Mouse (Mus musculus) megakaryocyte, embryonic 14.5 days (primary cell): Measurements from ENCODE around the gene Ly6g6c. TPM values are rescaled to one million over a fixed set of nuclear protein-coding genes. Genes with fewer than 3 reads are reported as not detected.
A peak's percentile ranks its signal among the peaks of the same experiment; 100 is the strongest.

Experiments used
- H3K27me3 ChIP-seq: replicated peaks from 2 replicates; pipeline ENCODE3; 2012; ENCODE audit warnings: inconsistent platforms
- H3K36me3 ChIP-seq: replicated peaks from 2 replicates; pipeline ENCODE3; 2012; ENCODE audit warnings: low read length, inconsistent platforms, mixed read lengths
- H3K4me1 ChIP-seq: 2 replicates; pipeline ENCODE4 v1.6.1; 2012; ENCODE audit warnings: inconsistent platforms
- H3K4me3 ChIP-seq: replicated peaks from 2 replicates; pipeline ENCODE3; 2012; ENCODE audit warnings: moderate library complexity, mild to moderate bottlenecking, inconsistent platforms
- H3K9me3 ChIP-seq: 2 replicates; pipeline ENCODE4 v1.6.1; 2012; ENCODE audit warnings: inconsistent platforms
- FLI1 ChIP-seq: IDR thresholded peaks from 2 replicates; pipeline ENCODE4 v1.6.1; 2012; ENCODE audit warnings: low read length, inconsistent platforms, mixed read lengths
- GATA1 ChIP-seq: IDR thresholded peaks from 3 replicates; pipeline ENCODE4 v1.6.1; 2012; ENCODE audit warnings: mixed read lengths, low read length, inconsistent platforms, borderline replicate concordance
- polyA plus RNA-seq: library from polyadenylated mRNA; stranded (reverse); fragments of >175 nt; gene quantifications from 2 replicates; pipeline ENCODE4 v1.2.3, GENCODE M21; 2012; ENCODE audit warnings: low replicate concordance; ENCODE audit not compliant: insufficient read depth

Gene Ly6g6c
- polyA plus RNA-seq, 1 experiment = 14.8 TPM

DNA sequence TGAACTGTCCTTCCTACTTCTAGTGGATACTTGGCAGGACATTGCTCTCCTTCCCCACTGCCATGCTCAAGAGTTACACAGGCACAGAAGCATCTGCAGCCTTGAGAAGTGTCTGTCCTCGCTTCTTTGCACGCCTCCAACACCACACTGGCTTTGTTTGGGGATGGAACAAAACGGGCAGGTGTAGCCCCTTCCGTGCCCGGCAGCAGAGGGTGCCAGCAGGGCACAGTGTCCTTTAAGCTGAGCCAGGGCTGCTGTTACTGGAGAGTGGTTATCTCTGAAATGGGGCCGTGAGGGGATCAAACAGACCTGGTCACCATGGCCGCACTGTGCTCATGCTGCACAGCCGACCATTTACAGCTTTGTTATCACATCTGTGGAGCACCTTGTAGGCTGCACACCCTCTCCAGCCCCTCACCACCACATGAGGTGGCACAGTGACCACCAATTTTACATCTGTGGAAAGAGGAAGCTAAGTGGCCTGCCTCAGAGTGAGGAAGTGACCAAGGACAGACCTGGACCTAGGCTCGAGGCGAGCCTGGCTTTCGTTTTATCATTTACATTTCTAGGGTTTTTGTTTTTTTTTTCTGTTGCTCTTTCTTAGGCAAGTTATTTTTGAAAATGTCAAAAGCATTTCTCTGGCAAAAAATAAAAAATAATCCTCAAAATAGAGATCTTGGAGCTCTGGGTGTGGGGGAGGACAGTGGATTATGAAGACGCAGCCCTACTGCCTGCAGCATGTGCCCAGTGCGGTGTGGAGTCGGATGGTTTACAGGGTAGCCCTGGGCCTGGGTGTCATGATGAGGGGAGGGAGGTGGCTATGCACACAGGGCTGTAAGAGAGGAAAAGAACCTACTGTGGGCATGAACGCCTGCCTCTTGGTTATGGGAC lies 29.5 kb downstream of the Ly6g6c start:
- TF ChIP-seq GATA1 (no peak), FLI1 (no peak)
- H3K27me3 ChIP-seq = no peaks in the 10 kb centered on the region
- peaks cover 63% of the 10 kb centered on the region for H3K4me1 ChIP-seq
- H3K9me3 ChIP-seq = no peaks in the 10 kb centered on the region
- peaks cover 94% of the 10 kb centered on the region for H3K36me3 ChIP-seq
- H3K4me3 ChIP-seq = peak overlapping the region; percentile 12

- H3K36me3 ChIP-seq = peaks cover 98% of the 10 kb centered on the region
- H3K4me1 ChIP-seq = peaks cover 64% of the 10 kb centered on the region
These were observed 31.4 kb downstream of the Ly6g6c start for GRCm38 (mm10) chr17:35096597-35096996.

GRCm38 (mm10) chr17:35097164-35097655 lies 32.0 kb downstream of the Ly6g6c start:
- peaks cover 65% of the 10 kb centered on the region for H3K4me1 ChIP-seq
- H3K9me3 ChIP-seq = no peaks in the 10 kb centered on the region
- peaks cover 99% of the 10 kb centered on the region for H3K36me3 ChIP-seq
- TF ChIP-seq FLI1 = no peak
- TF ChIP-seq GATA1 = no peak
- H3K4me3 ChIP-seq = no peak overlapping the region
- no peaks in the 10 kb centered on the region for H3K27me3 ChIP-seq

More at GRCm38 (mm10) chr17:35096597-35096996, 31.4 kb downstream of the Ly6g6c start:
- Histone ChIP-seq H3K27me3 (no peaks in the 10 kb centered on the region), H3K9me3 (no peaks in the 10 kb centered on the region), H3K4me3 (no peak overlapping the region)
- TF ChIP-seq GATA1 = no peak
- no peak for TF ChIP-seq FLI1

DNA sequence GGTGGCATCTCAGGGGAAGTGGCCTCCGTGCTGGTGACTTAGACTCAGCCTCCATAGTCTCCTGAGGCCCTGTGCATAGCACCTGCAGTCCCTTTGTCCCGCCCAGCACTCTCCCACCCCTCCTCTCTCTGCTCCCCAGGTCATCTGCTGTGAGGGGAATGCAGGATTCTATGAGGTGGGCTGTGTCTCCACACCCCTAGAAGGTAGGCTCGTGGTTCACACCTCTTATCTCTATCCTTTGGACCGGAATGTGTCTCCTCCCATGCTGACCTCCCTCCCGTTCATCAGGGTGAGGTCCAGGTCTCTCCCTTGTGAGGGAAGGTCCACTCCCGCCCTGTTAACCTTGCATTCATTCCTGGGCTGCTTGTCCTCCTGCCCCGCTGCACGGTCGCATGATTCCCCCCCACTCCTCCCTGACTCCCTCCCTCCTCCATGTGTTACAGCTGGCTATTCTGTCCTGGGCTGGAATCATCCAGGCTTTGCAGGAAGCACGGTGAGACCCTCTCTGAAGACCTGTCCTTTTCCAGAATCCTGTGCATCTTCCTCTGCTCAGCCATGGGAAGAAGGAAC lies 35.1 kb downstream of the Ly6g6c start:
- Histone ChIP-seq H3K27me3 (no peaks in the 10 kb centered on the region), H3K4me1 (peaks cover 79% of the 10 kb centered on the region), H3K9me3 (no peaks in the 10 kb centered on the region), H3K36me3 (peaks cover 98% of the 10 kb centered on the region), H3K4me3 (no peak overlapping the region)
- no peak for TF ChIP-seq FLI1
- TF ChIP-seq GATA1 = no peak

GRCm38 (mm10) chr17:35101161-35101560 lies 36.0 kb downstream of the Ly6g6c start:
- H3K27me3 ChIP-seq = no peaks in the 10 kb centered on the region
- H3K36me3 ChIP-seq = peaks cover 89% of the 10 kb centered on the region
- no peak overlapping the region for H3K4me3 ChIP-seq
- H3K4me1 ChIP-seq = peaks cover 88% of the 10 kb centered on the region
- no peaks in the 10 kb centered on the region for H3K9me3 ChIP-seq
- no peak for TF ChIP-seq GATA1
- TF ChIP-seq FLI1 = no peak

- TF ChIP-seq GATA1 (no peak), FLI1 (no peak)
- Histone ChIP-seq H3K4me1 (peaks cover 81% of the 10 kb centered on the region), H3K27me3 (no peaks in the 10 kb centered on the region), H3K9me3 (no peaks in the 10 kb centered on the region), H3K36me3 (peaks cover 78% of the 10 kb centered on the region), H3K4me3 (peak overlapping the region; percentile 38)
These were observed 37.1 kb downstream of the Ly6g6c start for GRCm38 (mm10) chr17:35102299-35102698.

DNA sequence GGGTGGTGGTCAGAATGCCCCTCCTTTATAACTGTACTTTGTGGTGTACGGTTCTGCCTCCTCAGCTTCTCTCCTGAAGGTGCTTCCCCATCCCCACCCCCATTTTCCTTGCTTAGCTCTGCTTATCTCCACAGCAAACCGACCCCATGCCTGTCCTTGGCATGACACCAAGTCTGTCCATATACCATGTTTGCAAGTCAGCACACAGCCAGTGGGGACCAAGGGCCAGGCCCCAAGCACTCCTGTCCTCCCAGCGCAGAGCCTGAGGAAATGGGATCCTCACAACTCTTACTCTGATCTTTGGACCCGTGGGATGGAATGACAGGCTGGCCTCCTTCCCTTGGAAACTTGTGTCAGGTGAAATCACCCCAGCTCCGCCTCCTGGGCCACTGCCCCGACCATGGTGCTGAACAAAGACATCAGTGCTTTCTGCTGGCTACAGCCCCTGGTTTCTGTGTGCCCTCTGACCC lies 38.1 kb downstream of the Ly6g6c start:
- Histone ChIP-seq H3K9me3 (no peaks in the 10 kb centered on the region), H3K4me1 (peaks cover 78% of the 10 kb centered on the region), H3K36me3 (peaks cover 68% of the 10 kb centered on the region), H3K27me3 (no peaks in the 10 kb centered on the region), H3K4me3 (no peak overlapping the region)
- TF ChIP-seq FLI1 (no peak), GATA1 (no peak)

DNA sequence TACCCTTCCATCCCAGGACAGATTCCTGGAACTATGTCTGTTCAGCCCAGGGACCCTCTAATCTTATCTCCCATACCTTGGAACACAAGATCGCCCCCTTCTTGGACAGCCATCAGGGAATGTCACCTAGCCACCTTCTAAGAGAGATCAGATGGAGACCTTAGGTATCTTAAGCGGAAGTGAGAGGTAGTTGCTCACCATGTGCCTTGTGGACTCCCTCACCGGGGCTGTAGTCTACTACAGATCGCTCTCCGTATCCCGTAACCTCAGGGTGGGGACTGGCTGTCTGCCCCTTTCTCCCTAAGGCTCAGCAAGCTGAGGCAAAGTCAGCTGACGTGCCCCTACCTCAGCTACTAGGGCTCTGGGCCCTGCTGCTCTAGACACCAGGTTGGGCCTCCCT lies 38.9 kb downstream of the Ly6g6c start:
- H3K27me3 ChIP-seq = peaks cover 3% of the 10 kb centered on the region
- TF ChIP-seq GATA1 (no peak), FLI1 (no peak)
- H3K36me3 ChIP-seq = peaks cover 60% of the 10 kb centered on the region
- no peaks in the 10 kb centered on the region for H3K9me3 ChIP-seq
- no peak overlapping the region for H3K4me3 ChIP-seq
- peaks cover 74% of the 10 kb centered on the region for H3K4me1 ChIP-seq

DNA sequence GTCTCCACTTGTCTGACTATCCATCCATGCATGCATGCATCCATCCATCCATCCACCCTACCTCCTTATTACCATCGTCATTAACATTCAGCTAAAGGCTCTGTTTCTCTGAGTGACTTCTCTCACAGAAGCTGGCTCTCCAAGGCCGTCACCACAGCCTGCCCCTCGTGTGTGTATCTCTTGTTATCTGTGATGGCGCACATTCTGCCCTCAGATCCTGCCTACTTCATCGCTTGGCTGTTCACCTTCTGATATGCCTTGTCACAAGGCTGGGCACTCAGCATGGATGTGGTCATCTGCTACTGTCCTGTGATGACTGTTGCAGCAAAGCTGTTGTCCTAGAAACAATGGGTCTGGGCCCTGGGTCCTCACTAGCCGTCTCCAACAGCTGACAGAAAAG lies 39.6 kb downstream of the Ly6g6c start:
- TF ChIP-seq FLI1 = no peak
- no peak for TF ChIP-seq GATA1
- peaks cover 67% of the 10 kb centered on the region for H3K4me1 ChIP-seq
- H3K9me3 ChIP-seq = no peaks in the 10 kb centered on the region
- H3K27me3 ChIP-seq = peaks cover 5% of the 10 kb centered on the region
- peak overlapping the region; percentile 65 for H3K4me3 ChIP-seq
- peaks cover 53% of the 10 kb centered on the region for H3K36me3 ChIP-seq
